Mouse (Mus musculus) kidney, embryonic 16.5 days (tissue): Measurements from ENCODE around the gene Slk. TPM values are rescaled to one million over a fixed set of nuclear protein-coding genes. Genes with fewer than 3 reads are reported as not detected.

Experiments
- ATAC-seq: fragments of 200-750 bp; cut with Nextera tagmentation; 2 replicates; pipeline ENCODE4 v1.8.0; 2017; ENCODE audit warnings: moderate TSS enrichment; ENCODE audit not compliant: low FRiP score, low TSS enrichment
- H3K27ac ChIP-seq: fragments of 300-500 bp; sonication (generic); 2 replicates; pipeline ENCODE4 v1.5.1; 2014; ENCODE audit warnings: low read length
- H3K27me3 ChIP-seq: fragments of 300-500 bp; sonication (generic); 2 replicates; pipeline ENCODE4 v1.6.1; 2014; ENCODE audit warnings: low read length, control low read depth, mixed read lengths; ENCODE audit not compliant: insufficient read depth
- H3K36me3 ChIP-seq: fragments of 300-500 bp; sonication (generic); 2 replicates; pipeline ENCODE4 v1.6.1; 2014; ENCODE audit warnings: low read length, control low read depth, mixed read lengths; ENCODE audit not compliant: insufficient read depth
- H3K4me1 ChIP-seq: fragments of 300-500 bp; sonication (generic); 2 replicates; pipeline ENCODE4 v1.6.1; 2014; ENCODE audit warnings: low read length, control low read depth, mixed read lengths; ENCODE audit not compliant: insufficient read depth
- H3K4me2 ChIP-seq: fragments of 300-500 bp; sonication (generic); replicated peaks from 2 replicates; pipeline ENCODE4 v1.6.1; 2014; ENCODE audit warnings: low read depth, low read length
- H3K4me3 ChIP-seq: fragments of 300-500 bp; sonication (generic); 2 replicates; pipeline ENCODE4 v1.5.1; 2014; ENCODE audit warnings: mild to moderate bottlenecking, low read length
- H3K9ac ChIP-seq: fragments of 300-500 bp; sonication (generic); replicated peaks from 2 replicates; pipeline ENCODE4 v1.6.1; 2014; ENCODE audit warnings: low read length
- H3K9me3 ChIP-seq: fragments of 300-500 bp; sonication (generic); 2 replicates; pipeline ENCODE4 v1.6.1; 2016; ENCODE audit warnings: low read length, control low read depth
- WGBS: fragments of 180-500 bp; shearing (Covaris S2); extraction: QIAGEN DNeasy Blood & Tissue Kit; methylation state at CpG from one replicate; pipeline ENCODE4 v1.1.7; 2014; 5-methylcytosine and 5-hydroxymethylcytosine counted together
- polyA plus RNA-seq: library from polyadenylated mRNA; unstranded; fragments of >200 nt; fragmentation: Nextera tagmentation; extraction: Ambion mirVana; gene quantifications from 2 replicates; pipeline ENCODE4 v1.2.1, GENCODE M21; 2015

The Slk gene
- 11.1 and 11.4 TPM in 2 replicates for polyA plus RNA-seq

DNA sequence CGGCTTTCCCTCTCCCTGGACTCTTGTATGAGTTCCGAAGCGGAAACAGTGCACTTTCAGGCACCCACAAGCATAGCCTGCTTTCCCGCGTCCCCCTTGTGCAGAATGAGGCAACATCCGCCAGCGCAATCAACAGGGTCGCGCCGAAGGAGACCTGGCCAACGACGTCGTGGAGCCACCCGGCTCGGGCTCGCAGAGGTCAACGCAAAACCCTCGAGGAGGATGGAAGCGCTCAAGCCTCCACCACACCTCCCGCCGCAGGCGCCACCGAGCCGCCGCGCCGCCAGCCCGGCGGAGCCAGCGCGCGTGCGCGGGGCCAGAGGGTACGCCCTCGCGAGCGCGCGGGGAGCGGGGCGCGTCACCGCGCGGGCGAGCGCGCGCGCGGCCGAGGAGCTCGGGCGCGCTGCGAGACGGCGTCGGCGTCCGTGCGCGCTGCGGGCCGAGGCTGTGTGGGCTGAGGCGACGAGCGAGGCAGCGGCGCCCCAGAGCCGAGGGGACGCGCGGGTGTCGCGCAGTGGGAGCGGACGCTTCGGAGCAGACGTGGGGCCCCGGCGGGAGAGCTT lies at the start of gene Slk:
TSS of gene Slk (plus strand) at position 454 of the 563 bp plus-strand sequence.
- no peaks in the 10 kb centered on the region for H3K9me3 ChIP-seq
- H3K4me1 ChIP-seq: peaks cover 22% of the 10 kb centered on the region
- ATAC-seq: peak; percentile 94
- H3K4me2 ChIP-seq: peak within 1 kb of the TSS; percentile 72
- peak within 1 kb of the TSS; percentile 65 for H3K4me3 ChIP-seq
- H3K9ac ChIP-seq: peak within 1 kb of the TSS; percentile 96
- no peaks in the 10 kb centered on the region for H3K36me3 ChIP-seq
- 1% methylated on average over 56 of the region's 83 CpGs for WGBS
- H3K27me3 ChIP-seq: no peaks in the 10 kb centered on the region
- peak within 1 kb of the TSS; percentile 98 for H3K27ac ChIP-seq

DNA sequence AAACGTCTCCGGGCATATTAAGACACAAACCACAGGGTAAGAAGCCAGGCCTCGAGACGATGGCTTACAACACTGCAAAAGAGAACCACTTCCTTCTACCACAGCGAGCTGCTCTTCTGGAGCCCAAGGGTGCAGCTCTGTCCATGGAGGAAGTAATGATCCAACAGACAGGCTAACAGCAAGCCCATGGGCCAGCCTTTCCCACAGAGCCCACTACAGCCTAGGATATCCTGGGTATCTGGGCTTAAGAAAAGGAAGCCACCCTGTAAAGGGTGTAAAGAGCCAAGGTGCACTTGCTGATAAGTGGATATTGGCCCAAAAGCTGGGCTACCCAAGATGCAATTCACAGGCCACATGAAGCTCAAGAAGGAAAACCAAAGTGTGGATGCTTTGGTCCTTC lies 48.2 kb upstream of the Slk start:
- H3K27ac ChIP-seq: no peak overlapping the region

GRCm38 (mm10) chr19:47532449-47532848 lies 47.0 kb upstream of the Slk start:
- WGBS: 82% methylated on average over 3 of the region's 3 CpGs
- H3K4me3 ChIP-seq: no peak overlapping the region

More for the DNA sequence above, 48.2 kb upstream of the Slk start:
- Histone ChIP-seq H3K27me3 (no peaks in the 10 kb centered on the region), H3K9ac (0 out of 2 replicates have a peak overlapping the region, but pooled peaks have one; percentile 33), H3K4me2 (no peak overlapping the region), H3K4me3 (no peak overlapping the region), H3K36me3 (peaks cover 7% of the 10 kb centered on the region; the same call in 1 of the 2 replicates), H3K9me3 (no peaks in the 10 kb centered on the region), H3K4me1 (peaks cover 9% of the 10 kb centered on the region)
- WGBS: 89% methylated on average over 5 of the region's 5 CpGs
- ATAC-seq: no peak

DNA sequence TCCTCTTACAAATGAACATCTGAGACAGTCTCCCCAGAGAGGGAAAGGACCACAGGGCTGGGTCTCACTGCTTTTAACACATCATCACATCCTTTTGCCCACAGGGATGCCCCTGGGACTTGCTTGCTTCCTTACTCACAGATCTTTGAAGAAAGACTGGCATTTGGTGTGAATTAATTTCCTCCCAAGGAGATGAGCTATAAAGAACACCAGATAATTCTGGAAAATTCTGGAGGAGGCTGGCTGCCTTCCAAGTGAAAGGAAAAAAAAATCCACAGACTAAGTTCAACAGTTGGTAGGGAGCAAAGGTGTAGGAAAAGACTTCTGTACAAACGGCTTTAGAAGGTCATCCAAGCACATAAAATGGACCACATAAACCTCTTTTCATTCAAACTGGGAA lies 45.3 kb upstream of the Slk start:
- no peak for ATAC-seq
- Histone ChIP-seq H3K27me3 (no peaks in the 10 kb centered on the region), H3K4me2 (no peak overlapping the region), H3K4me3 (no peak overlapping the region), H3K36me3 (peaks cover 7% of the 10 kb centered on the region; the same call in 1 of the 2 replicates), H3K27ac (no peak overlapping the region), H3K9ac (no peak overlapping the region), H3K9me3 (no peaks in the 10 kb centered on the region), H3K4me1 (peaks cover 31% of the 10 kb centered on the region)
- WGBS: 48% methylated on average over 1 of the region's 1 CpGs

More at GRCm38 (mm10) chr19:47532449-47532848, 47.0 kb upstream of the Slk start:
- H3K27ac ChIP-seq: no peak overlapping the region
- peaks cover 14% of the 10 kb centered on the region for H3K4me1 ChIP-seq
- H3K9me3 ChIP-seq: no peaks in the 10 kb centered on the region
- H3K9ac ChIP-seq: no peak overlapping the region
- no peaks in the 10 kb centered on the region for H3K27me3 ChIP-seq
- peaks cover 7% of the 10 kb centered on the region; the same call in 1 of the 2 replicates for H3K36me3 ChIP-seq
- no peak overlapping the region for H3K4me2 ChIP-seq
- no peak for ATAC-seq

GRCm38 (mm10) chr19:47536521-47537299 lies 42.8 kb upstream of the Slk start:
- WGBS: 3% methylated on average over 39 of the region's 39 CpGs
- ATAC-seq: peak; percentile 95

DNA sequence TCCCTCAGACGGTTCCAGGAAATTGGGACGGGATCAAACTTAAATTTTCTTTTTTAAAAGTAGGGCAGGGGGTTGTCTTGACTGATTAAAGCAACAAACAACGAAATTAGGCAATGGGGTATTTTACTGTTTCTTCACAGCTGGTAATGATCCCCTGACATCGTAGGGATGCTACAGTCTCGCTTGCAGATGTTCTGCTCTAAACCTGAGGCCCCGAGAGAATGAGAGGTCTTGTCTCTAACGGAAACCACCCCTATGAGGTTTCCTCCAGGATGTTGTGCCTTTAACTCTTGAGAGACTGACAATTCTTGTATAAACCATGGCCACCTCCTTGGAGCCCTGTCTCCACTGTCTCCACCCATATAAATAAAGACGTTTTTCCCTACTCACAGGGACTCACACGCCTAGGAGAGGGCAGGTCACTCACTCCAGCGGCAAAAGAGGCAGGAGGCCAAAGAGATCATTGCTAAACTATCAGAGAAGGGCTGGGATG lies 42.1 kb upstream of the Slk start, which contains the start of gene Stn1:
TSS of gene Stn1 (minus strand) at position 208 of the 493 bp plus-strand sequence.
- WGBS: 3% methylated on average over 10 of the region's 10 CpGs
- H3K9me3 ChIP-seq: no peaks in the 10 kb centered on the region
- peaks cover 7% of the 10 kb centered on the region; the same call in 1 of the 2 replicates for H3K36me3 ChIP-seq
- H3K9ac ChIP-seq: peak within 1 kb of the TSS; percentile 79
- ATAC-seq: peak; percentile 37
- H3K27ac ChIP-seq: peak within 1 kb of the TSS; percentile 81
- H3K27me3 ChIP-seq: no peaks in the 10 kb centered on the region
- peaks cover 32% of the 10 kb centered on the region for H3K4me1 ChIP-seq
- H3K4me3 ChIP-seq: peak within 1 kb of the TSS; percentile 59
- peak within 1 kb of the TSS; percentile 78 for H3K4me2 ChIP-seq

More at GRCm38 (mm10) chr19:47536521-47537299, 42.8 kb upstream of the Slk start:
- Histone ChIP-seq H3K9ac (peak overlapping the region; percentile 79), H3K4me1 (peaks cover 32% of the 10 kb centered on the region), H3K27me3 (no peaks in the 10 kb centered on the region), H3K36me3 (peaks cover 7% of the 10 kb centered on the region; the same call in 1 of the 2 replicates), H3K9me3 (no peaks in the 10 kb centered on the region), H3K4me3 (peak overlapping the region; percentile 59), H3K4me2 (peak overlapping the region; percentile 78), H3K27ac (peak overlapping the region; percentile 81)

GRCm38 (mm10) chr19:47537879-47538278 lies 41.6 kb upstream of the Slk start:
- ATAC-seq: peak; percentile 4; the same call in 1 of the 2 replicates
- H3K4me3 ChIP-seq: peak overlapping the region; percentile 59
- 54% methylated on average over 6 of the region's 6 CpGs for WGBS

DNA sequence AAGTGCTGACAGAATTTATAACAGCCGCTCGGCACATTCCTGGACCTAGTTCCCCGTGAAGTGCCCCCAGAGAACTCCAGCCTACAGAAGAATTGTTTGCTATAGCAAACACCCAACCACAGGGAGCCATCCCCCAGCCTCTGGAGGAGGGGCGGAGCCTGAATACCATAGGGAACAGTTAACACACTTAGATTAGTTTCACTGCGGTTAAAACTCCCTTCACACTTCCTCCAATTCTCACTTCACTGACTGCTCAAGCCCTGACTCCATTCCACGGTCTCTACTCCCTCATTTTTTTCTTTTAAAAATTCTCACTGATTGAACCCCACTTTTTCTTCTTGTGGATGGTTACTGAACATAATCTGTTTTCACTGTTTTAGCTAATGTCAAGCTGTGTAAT lies 40.7 kb upstream of the Slk start:
- Histone ChIP-seq H3K36me3 (no peaks in the 10 kb centered on the region), H3K27ac (peak overlapping the region; percentile 81), H3K4me2 (peak overlapping the region; percentile 27), H3K4me3 (no peak overlapping the region), H3K4me1 (peaks cover 32% of the 10 kb centered on the region), H3K27me3 (no peaks in the 10 kb centered on the region), H3K9ac (no peak overlapping the region), H3K9me3 (no peaks in the 10 kb centered on the region)
- WGBS: 8% methylated on average over 6 of the region's 6 CpGs
- ATAC-seq: peak; percentile 43; the same call in 1 of the 2 replicates

More at GRCm38 (mm10) chr19:47537879-47538278, 41.6 kb upstream of the Slk start:
- peaks cover 1% of the 10 kb centered on the region; the same call in 1 of the 2 replicates for H3K36me3 ChIP-seq
- peak overlapping the region; percentile 66 for H3K9ac ChIP-seq
- no peaks in the 10 kb centered on the region for H3K27me3 ChIP-seq
- no peaks in the 10 kb centered on the region for H3K9me3 ChIP-seq
- H3K27ac ChIP-seq: peak overlapping the region; percentile 81
- H3K4me2 ChIP-seq: peak overlapping the region; percentile 78
- H3K4me1 ChIP-seq: peaks cover 32% of the 10 kb centered on the region

DNA sequence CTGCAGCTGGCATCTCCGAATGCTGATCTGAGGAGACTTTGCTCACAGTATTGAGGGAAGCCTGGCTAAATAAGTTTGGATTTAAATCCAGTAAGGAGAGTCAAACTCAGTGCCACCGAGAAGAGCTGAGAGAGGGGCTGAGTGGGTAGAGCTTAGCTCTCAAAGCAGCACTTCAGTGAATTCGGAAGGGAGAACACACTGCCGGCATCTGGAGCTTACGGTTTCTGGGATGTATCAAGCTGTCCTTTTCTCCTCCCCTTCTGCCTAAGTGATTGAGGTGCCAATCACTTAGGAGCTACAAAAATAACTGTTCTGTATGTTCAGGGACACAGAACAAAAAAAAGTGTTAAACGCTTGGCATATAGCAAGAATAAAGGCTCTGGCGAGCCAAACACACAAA lies 37.0 kb upstream of the Slk start:
- Histone ChIP-seq H3K36me3 (no peaks in the 10 kb centered on the region), H3K9me3 (no peaks in the 10 kb centered on the region), H3K27ac (no peak overlapping the region), H3K4me2 (no peak overlapping the region), H3K9ac (no peak overlapping the region), H3K4me3 (no peak overlapping the region), H3K27me3 (no peaks in the 10 kb centered on the region), H3K4me1 (peaks cover 18% of the 10 kb centered on the region)
- WGBS: 73% methylated on average over 7 of the region's 7 CpGs
- no peak for ATAC-seq
